Mouse (Mus musculus): ENCODE measurements around the gene Wdfy3.

- TF ChIP-seq POLR2A (IDR thresholded peaks at IDR 0.05; ENCODE audit: extremely low read depth, insufficient read depth, low read length) (no peak), CTCF (IDR thresholded peaks at IDR 0.05; ENCODE audit: extremely low read depth, insufficient read depth, low read length) (no peak)
Observed at GRCm38 (mm10) chr5:101895119-101895518, 174.6 kb downstream of the Wdfy3 start.
